Mouse (Mus musculus) MEL (cell line): ENCODE data around the gene Rps15. TPM values are rescaled to one million over a fixed set of nuclear protein-coding genes. Genes with fewer than 3 reads are reported as not detected.
A peak's percentile ranks its signal among the peaks of the same experiment; 100 is the strongest.

ENCODE experiments used
- DNase-seq: peaks from one replicate; pipeline ENCODE4 v3.0.0; 2011; ENCODE audit warnings: low read depth, low spot score
- H3K27ac ChIP-seq: 2 replicates; pipeline ENCODE4 v1.5.1; 2012; ENCODE audit warnings: low read depth, mild to moderate bottlenecking, control low read depth, low read length, moderate library complexity; ENCODE audit not compliant: control insufficient read depth
- H3K27me3 ChIP-seq, 2 experiments: fragments of 150-350 bp in 1 of 2; sonication (generic) in 1 of 2; 2 replicates each; pipeline ENCODE4 v1.6.1; 2012; ENCODE audit warnings: low read length in 2 of 2, mild to moderate bottlenecking in 2 of 2, improper control_type of control experiment in 1 of 2, moderate library complexity in 1 of 2; ENCODE audit not compliant: insufficient read depth in 2 of 2, control insufficient read depth in 1 of 2
- H3K36me3 ChIP-seq, 2 experiments: 2 replicates each; pipeline ENCODE4 v1.6.1; 2012 to 2014; ENCODE audit warnings: low read length in 2 of 2, improper control_type of control experiment in 1 of 2, inconsistent platforms in 1 of 2, mild to moderate bottlenecking in 1 of 2; ENCODE audit not compliant: insufficient read depth in 2 of 2, control insufficient read depth in 1 of 2
- H3K4me1 ChIP-seq, 2 experiments: fragments of 150-350 bp in 1 of 2; sonication (generic) in 1 of 2; 2 replicates each; pipeline ENCODE4 v1.6.1; 2012; ENCODE audit warnings: low read length in 2 of 2, improper control_type of control experiment in 1 of 2, mild to moderate bottlenecking in 1 of 2; ENCODE audit not compliant: insufficient read depth in 2 of 2, control insufficient read depth in 1 of 2
- H3K4me3 ChIP-seq, 2 experiments: fragments of 150-350 bp in 1 of 2; sonication (generic) in 1 of 2; 2 replicates each; pipeline ENCODE4 v1.5.1; 2012; ENCODE audit warnings: low read depth in 2 of 2, low read length in 2 of 2, mild to moderate bottlenecking in 2 of 2, moderate library complexity in 2 of 2, control low read depth in 1 of 2, improper control_type of control experiment in 1 of 2; ENCODE audit not compliant: control insufficient read depth in 1 of 2, insufficient read depth in 1 of 2
- H3K79me2 ChIP-seq: 2 replicates; pipeline ENCODE4 v1.6.1; 2012; ENCODE audit warnings: mild to moderate bottlenecking, low read length, moderate library complexity; ENCODE audit not compliant: control insufficient read depth, poor library complexity, insufficient read depth
- H3K9ac ChIP-seq: 2 replicates; pipeline ENCODE4 v1.6.1; 2012; ENCODE audit warnings: low read depth, mild to moderate bottlenecking, control low read depth, low read length, moderate library complexity; ENCODE audit not compliant: control insufficient read depth, poor library complexity, severe bottlenecking
- H3K9me3 ChIP-seq: fragments of 150-350 bp; sonication (generic); replicated peaks from 2 replicates; pipeline ENCODE4 v1.6.1; 2012; ENCODE audit warnings: mild to moderate bottlenecking, low read length, improper control_type of control experiment, moderate library complexity; ENCODE audit not compliant: insufficient read depth
- BHLHE40 ChIP-seq: IDR thresholded peaks from 2 replicates; pipeline ENCODE4 v1.6.1; 2012; ENCODE audit warnings: low read depth, mild to moderate bottlenecking, inconsistent platforms, low read length, improper control_type of control experiment, borderline replicate concordance
- CHD1 ChIP-seq: IDR thresholded peaks from 2 replicates; pipeline ENCODE4 v1.6.1; 2012; ENCODE audit warnings: low read depth, mild to moderate bottlenecking, inconsistent platforms, low read length, improper control_type of control experiment
- CHD2 ChIP-seq: IDR thresholded peaks from 2 replicates; pipeline ENCODE4 v1.6.1; 2011; ENCODE audit warnings: low read length, improper control_type of control experiment
- E2F4 ChIP-seq: IDR thresholded peaks from 2 replicates; pipeline ENCODE4 v1.6.1; 2011; ENCODE audit warnings: low read depth, low read length, improper control_type of control experiment, borderline replicate concordance
- ELF1 ChIP-seq: IDR thresholded peaks from 2 replicates; pipeline ENCODE4 v1.6.1; 2014; ENCODE audit warnings: low read depth, mild to moderate bottlenecking, inconsistent platforms, low read length, improper control_type of control experiment, moderate library complexity
- EP300 ChIP-seq, 2 experiments: IDR thresholded peaks; 2 replicates each; pipeline ENCODE4 v1.6.1; 2011; ENCODE audit warnings: improper control_type of control experiment in 2 of 2, low read length in 2 of 2, low read depth in 1 of 2, mild to moderate bottlenecking in 1 of 2
- GABPA ChIP-seq: IDR thresholded peaks from 2 replicates; pipeline ENCODE4 v1.6.1; 2012; ENCODE audit warnings: low read depth, mild to moderate bottlenecking, inconsistent platforms, low read length, improper control_type of control experiment, moderate library complexity
- GATA1 ChIP-seq: IDR thresholded peaks from 2 replicates; pipeline ENCODE4 v1.6.1; 2011; ENCODE audit warnings: low read depth, low read length, improper control_type of control experiment
- HCFC1 ChIP-seq: IDR thresholded peaks from 2 replicates; pipeline ENCODE4 v1.6.1; 2012; ENCODE audit warnings: low read depth, mild to moderate bottlenecking, inconsistent platforms, low read length, improper control_type of control experiment, moderate library complexity
- JUND ChIP-seq: IDR thresholded peaks from 2 replicates; pipeline ENCODE4 v1.6.1; 2011; ENCODE audit warnings: low read depth, mild to moderate bottlenecking, improper control_type of control experiment, low read length
- KAT2A ChIP-seq: conservative IDR thresholded peaks from 2 replicates; pipeline ENCODE4 v1.6.1; 2012; ENCODE audit warnings: low read depth, low read length, improper control_type of control experiment, inconsistent platforms
- MAFK ChIP-seq: IDR thresholded peaks from 2 replicates; pipeline ENCODE4 v1.6.1; 2011; ENCODE audit warnings: low read depth, mild to moderate bottlenecking, low read length, improper control_type of control experiment, borderline replicate concordance
- MAZ ChIP-seq: IDR thresholded peaks from 2 replicates; pipeline ENCODE4 v1.6.1; 2012; ENCODE audit warnings: low read depth, mild to moderate bottlenecking, inconsistent platforms, low read length, improper control_type of control experiment
- MXI1 ChIP-seq: IDR thresholded peaks from 2 replicates; pipeline ENCODE4 v1.6.1; 2011; ENCODE audit warnings: mild to moderate bottlenecking, low read depth, low read length, improper control_type of control experiment
- MYB ChIP-seq: IDR thresholded peaks from 2 replicates; pipeline ENCODE4 v1.6.1; 2011; ENCODE audit warnings: mild to moderate bottlenecking, low read depth, low read length, improper control_type of control experiment
- MYC ChIP-seq: IDR thresholded peaks from 2 replicates; pipeline ENCODE4 v1.6.1; 2011; ENCODE audit warnings: low read depth, mild to moderate bottlenecking, low read length, improper control_type of control experiment, moderate library complexity
- NELFE ChIP-seq: IDR thresholded peaks from 2 replicates; pipeline ENCODE4 v1.6.1; 2011; ENCODE audit warnings: low read depth, low read length, improper control_type of control experiment
- NRF1 ChIP-seq: IDR thresholded peaks from 2 replicates; pipeline ENCODE4 v1.6.1; 2014; ENCODE audit warnings: low read depth, mild to moderate bottlenecking, inconsistent platforms, low read length, improper control_type of control experiment, moderate library complexity; ENCODE audit not compliant: poor library complexity, insufficient read depth, severe bottlenecking
- POLR2A ChIP-seq, 2 experiments: IDR thresholded peaks; 2 replicates each; pipeline ENCODE4 v1.6.1; 2011 to 2012; ENCODE audit warnings: low read length in 2 of 2, mild to moderate bottlenecking in 2 of 2, control low read depth in 1 of 2, improper control_type of control experiment in 1 of 2, low read depth in 1 of 2, moderate library complexity in 1 of 2; ENCODE audit not compliant: control insufficient read depth in 1 of 2, insufficient read depth in 1 of 2, poor library complexity in 1 of 2
- POLR2AphosphoS2 ChIP-seq: IDR thresholded peaks from 2 replicates; pipeline ENCODE4 v1.6.1; 2011; ENCODE audit warnings: low read length, improper control_type of control experiment
- RCOR1 ChIP-seq: IDR thresholded peaks from 2 replicates; pipeline ENCODE4 v1.6.1; 2012; ENCODE audit warnings: low read depth, mild to moderate bottlenecking, inconsistent platforms, low read length, improper control_type of control experiment
- SMC3 ChIP-seq: IDR thresholded peaks from 2 replicates; pipeline ENCODE4 v1.6.1; 2011; ENCODE audit warnings: low read depth, low read length, improper control_type of control experiment
- TAL1 ChIP-seq: IDR thresholded peaks from 2 replicates; pipeline ENCODE4 v1.6.1; 2012; ENCODE audit warnings: mild to moderate bottlenecking, inconsistent platforms, low read length, moderate library complexity, mixed read lengths
- TCF12 ChIP-seq: IDR thresholded peaks from 2 replicates; pipeline ENCODE4 v1.6.1; 2014; ENCODE audit warnings: low read depth, mild to moderate bottlenecking, inconsistent platforms, low read length, improper control_type of control experiment, moderate library complexity
- USF1 ChIP-seq: IDR thresholded peaks from 2 replicates; pipeline ENCODE4 v1.6.1; 2014; ENCODE audit warnings: low read depth, mild to moderate bottlenecking, inconsistent platforms, low read length, improper control_type of control experiment, moderate library complexity
- ZC3H11A ChIP-seq: IDR thresholded peaks from 2 replicates; pipeline ENCODE4 v1.6.1; 2012; ENCODE audit warnings: low read depth, mild to moderate bottlenecking, inconsistent platforms, low read length, improper control_type of control experiment
- ZKSCAN1 ChIP-seq: IDR thresholded peaks from 2 replicates; pipeline ENCODE4 v1.6.1; 2012; ENCODE audit warnings: low read depth, mild to moderate bottlenecking, inconsistent platforms, low read length, improper control_type of control experiment, moderate library complexity
- ZMIZ1 ChIP-seq: IDR thresholded peaks from 2 replicates; pipeline ENCODE4 v1.6.1; 2012; ENCODE audit warnings: low read depth, mild to moderate bottlenecking, inconsistent platforms, low read length, improper control_type of control experiment, moderate library complexity
- ZNF384 ChIP-seq: IDR thresholded peaks from 2 replicates; pipeline ENCODE4 v1.6.1; 2012; ENCODE audit warnings: low read depth, mild to moderate bottlenecking, inconsistent platforms, low read length, improper control_type of control experiment
- polyA plus RNA-seq, 2 experiments: library from polyadenylated mRNA; stranded (reverse) in 1 of 2; unstranded in 1 of 2; fragments of >175 nt in 1 of 2; fragments of >200 nt in 1 of 2; gene quantifications; 2 replicates each; pipeline versions ENCODE4 v1.2.1 to v1.2.4; 2012; ENCODE audit warnings: low replicate concordance in 2 of 2, low read depth in 1 of 2; ENCODE audit not compliant: insufficient read length in 2 of 2, insufficient read depth in 1 of 2, missing spikeins in 1 of 2
- total RNA-seq: library from RNA; depleted of rRNA; stranded (reverse); fragments of 300-350 nt; gene quantifications from 2 replicates; pipeline ENCODE4 v1.2.3, GENCODE M21; 2012

Gene Rps15
- total and polyA plus RNA-seq, 3 experiments, result 1,331 to 4,320 (median 3,905) TPM

- TF ChIP-seq RCOR1 (no peak), ZKSCAN1 (no peak), GATA1 (no peak), GABPA (no peak), MYB (no peak), EP300 (IDR thresholded peaks at IDR 0.05; ENCODE audit: low read depth in 1 of 2, low read length in 2 of 2) (no peak), SMC3 (no peak), NELFE (no peak), POLR2AphosphoS2 (no peak), ZC3H11A (no peak), ELF1 (no peak), HCFC1 (no peak), NRF1 (no peak), KAT2A (no peak), CHD2 (no peak), USF1 (no peak), MYC (peak; percentile 63; the same call in 1 of the 2 replicates), TAL1 (no peak), ZNF384 (no peak), E2F4 (no peak)
Observed at GRCm38 (mm10) chr10:80322811-80323211, 30.6 kb downstream of the Rps15 start (continued).

GRCm38 (mm10) chr10:80323261-80324119 lies 31.2 kb downstream of the Rps15 start:
- H3K9ac ChIP-seq, result peak overlapping the region; percentile 93
- DNase-seq, result peak; percentile 82
- no peaks in the 10 kb centered on the region for H3K27me3 ChIP-seq
- peaks cover 0 to 23% of the 10 kb centered on the region in 2 experiments; a peak in 3 of 4 replicates for H3K4me1 ChIP-seq
- no peaks in the 10 kb centered on the region for H3K9me3 ChIP-seq
- H3K27ac ChIP-seq, result peak overlapping the region; percentile 64
- peaks cover 0 to 5% of the 10 kb centered on the region in 2 experiments; a peak in 2 of 4 replicates for H3K36me3 ChIP-seq
- peaks cover 36% of the 10 kb centered on the region for H3K79me2 ChIP-seq
- TF ChIP-seq MXI1 (peak; percentile 26; the same call in 1 of the 2 replicates), NELFE (peak; percentile 52; the same call in 1 of the 2 replicates), MAZ (0 out of 2 replicates have a peak, but pooled peaks have one; percentile 62), HCFC1 (0 out of 2 replicates have a peak, but pooled peaks have one; percentile 38), JUND (no peak), ZMIZ1 (0 out of 2 replicates have a peak, but pooled peaks have one; percentile 31), MYC (0 out of 2 replicates have a peak, but pooled peaks have one; percentile 19), NRF1 (0 out of 2 replicates have a peak, but pooled peaks have one; percentile 10), TAL1 (no peak), MAFK (no peak), CHD1 (0 out of 2 replicates have a peak, but pooled peaks have one; percentile 45), BHLHE40 (no peak), TCF12 (0 out of 2 replicates have a peak, but pooled peaks have one; percentile 11), USF1 (peak; percentile 58; the same call in 1 of the 2 replicates), POLR2A (IDR thresholded peaks at IDR 0.05; ENCODE audit: control insufficient read depth in 1 of 2, insufficient read depth in 1 of 2, low read depth in 1 of 2, low read length in 2 of 2, poor library complexity in 1 of 2) (peak; percentile 10 to 67; a peak in 2 of 4 replicates)
- H3K4me3 ChIP-seq, result peak overlapping the region; percentile 89 to 90
